In the genomic region with DNA sequence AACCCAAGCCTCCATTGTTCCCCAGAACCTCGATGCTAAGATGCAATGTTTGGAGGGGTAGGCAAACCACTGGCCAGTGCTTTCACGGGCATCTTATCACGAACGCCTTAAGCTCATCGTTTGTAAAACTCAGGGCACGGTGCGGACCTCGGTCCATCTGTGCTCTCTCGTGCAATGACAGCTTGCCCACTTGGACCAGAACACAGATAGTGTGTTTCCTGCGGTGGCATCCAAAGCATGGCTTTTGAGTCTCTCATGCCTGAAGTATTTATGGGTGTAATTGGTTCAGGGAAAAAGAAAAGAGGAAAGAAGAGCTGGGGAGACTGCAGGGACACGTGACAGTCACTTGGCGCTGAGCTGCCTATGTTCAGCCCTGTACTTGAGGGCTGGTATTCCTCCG, we compare ENCODE assay signal across 16 mouse cellular contexts. TPM values are rescaled to one million over a fixed set of nuclear protein-coding genes. Genes with fewer than 3 reads are reported as not detected.
A peak's percentile ranks its signal among the peaks of the same experiment; 100 is the strongest.
DNase-seq lines count a peak whose midpoint lies in the region.
"Had no signal": no experiment of that assay in that cellular context is flagged by ENCODE, and none has a peak within 500 bp of the region (broad histone marks: within the 10 kb centered on the region; RNA-seq: fewer than 3 reads in every experiment).

No protein-coding gene starts in this region.

- DNase-seq in cerebellum, adult 11-12 months: peak; percentile 9
- DNase-seq in cerebellum, postnatal 4 days (ENCODE audit: low spot score in 2 of 2): no peak
- peak; percentile 5 for DNase-seq in cerebellum, adult 8-10 months
- peak; percentile 49 for DNase-seq in cerebellum, postnatal 10 days
- DNase-seq in cerebellum, postnatal 36 days: peak; percentile 34 to 36
- DNase-seq in kidney, postnatal 14 days: no peak
- DNase-seq in left cerebral cortex, postnatal 14 days (ENCODE audit: low spot score in 2 of 2): no peak
- DNase-seq in gastrocnemius, postnatal 10 days: no peak
- DNase-seq: adrenal gland, postnatal 10 days; adrenal gland, postnatal 36 days; B cell, adult 2 months; embryo, embryonic 11 days; heart, adult 11 months; kidney, adult 2 months had no signal

- intact Hi-C loops in left cerebral cortex, postnatal 14 days (cut with DNase I): no loop called here

RNA-seq across cellular contexts. Expression of gene Rbm28, which starts 44.8 kb away (rescaled TPM):
- total RNA-seq in left cerebral cortex, postnatal 14 days (2021): 10 to 100 TPM; 35.5 to 37.3 TPM
- 10 to 100 TPM; 16.7 to 19.0 TPM for total RNA-seq in gastrocnemius, postnatal 10 days (2021)

RNA-seq across cellular contexts. Expression of gene Prrt4, which starts 59.4 kb away (rescaled TPM):
- 1 to 10 TPM; 4.7 to 5.5 TPM for total RNA-seq in left cerebral cortex, postnatal 14 days (2021)
- total RNA-seq in gastrocnemius, postnatal 10 days (2021): 1 to 10 TPM in 1 of 2 experiments, under 1 TPM in 1; 0.78 to 1.2 TPM
- total RNA-seq: CH12.LX; hematopoietic stem cell, adult 5-6 weeks had no signal

RNA-seq across cellular contexts. Expression of gene Lep, which starts 60.0 kb away (rescaled TPM):
- not detected for total RNA-seq in left cerebral cortex, postnatal 14 days (2021)
- total RNA-seq in gastrocnemius, postnatal 10 days (2021): 1 to 10 TPM; 1.1 to 2.0 TPM
- total RNA-seq: CH12.LX; hematopoietic stem cell, adult 5-6 weeks had no signal

Comparison
In these comparisons a context has a peak if more than half of its experiments do, and no peak if none do; other contexts are left out.
1. DNase-seq: peak in cerebellum, adult 11-12 months (single experiment), cerebellum, adult 8-10 months (single experiment), cerebellum, postnatal 10 days (2 of 2) and cerebellum, postnatal 36 days (2 of 2); none in cerebellum, postnatal 4 days (0 of 2), kidney, postnatal 14 days (single experiment), left cerebral cortex, postnatal 14 days (0 of 2) and gastrocnemius, postnatal 10 days (single experiment).